Mouse (Mus musculus) embryonic facial prominence, embryonic 11.5 days (tissue): Measurements from ENCODE around the gene Larp1. TPM values are rescaled to one million over a fixed set of nuclear protein-coding genes. Genes with fewer than 3 reads are reported as not detected.

ENCODE experiments used
- polyA plus RNA-seq: library from polyadenylated mRNA; unstranded; fragments of >200 nt; fragmentation: Nextera tagmentation; extraction: Ambion mirVana; gene quantifications from 2 replicates; pipeline ENCODE4 v1.2.1, GENCODE M21; 2014

The Larp1 gene
- polyA plus RNA-seq, 1 experiment from 2014 or later: 15.2 TPM

Other genes starting within 250 kb of the Larp1 start
- 15.0 and 16.2 TPM in 2 replicates for gene Sap30l, start 207.4 kb upstream of the Larp1 start, polyA plus RNA-seq
- 8.2 and 11.9 TPM in 2 replicates for gene Hand1, start 176.2 kb upstream of the Larp1 start, polyA plus RNA-seq
- gene Gm12248, start 84.1 kb downstream of the Larp1 start, polyA plus RNA-seq: not detected in 2 replicates
- gene Cnot8, start 95.1 kb downstream of the Larp1 start, polyA plus RNA-seq: 110 and 114 TPM in 2 replicates
- gene Gemin5, start 159.5 kb downstream of the Larp1 start, polyA plus RNA-seq: 27.3 and 27.6 TPM in 2 replicates
- 132 and 146 TPM in 2 replicates for gene Mrpl22, start 162.6 kb downstream of the Larp1 start, polyA plus RNA-seq
- 2.3 and 2.5 TPM in 2 replicates for gene Igtp, start 190.5 kb downstream of the Larp1 start, polyA plus RNA-seq
- gene Irgm2, start 190.6 kb downstream of the Larp1 start, polyA plus RNA-seq: 0.52 and 1.5 TPM in 2 replicates